Mouse (Mus musculus): ENCODE data around the gene 1700011L22Rik. TPM values are rescaled to one million over a fixed set of nuclear protein-coding genes. Genes with fewer than 3 reads are reported as not detected.

Gene 1700011L22Rik
- not detected in 2 replicates for polyA plus RNA-seq (2012)

GRCm38 (mm10) chr8:79248470-79248869, at the start of gene 1700011L22Rik:
1700011L22Rik (minus strand) TSS chr8:79248570.

GRCm38 (mm10) chr8:79294610-79295275, 46.4 kb upstream of the 1700011L22Rik start, which contains the start of gene Mmaa:
Mmaa (minus strand) TSS chr8:79294937.

Other genes with a start within 250 kb of the 1700011L22Rik start
- gene Zfp827, start 220.1 kb downstream of the 1700011L22Rik start, polyA plus RNA-seq (2012): 0.55 and 0.69 TPM in 2 replicates
- 0.54 and 0.64 TPM in 2 replicates for gene Mmaa, start 46.4 kb upstream of the 1700011L22Rik start, polyA plus RNA-seq (2012)
- gene Smad1, start 150.9 kb upstream of the 1700011L22Rik start, polyA plus RNA-seq (2012): 28.9 and 30.0 TPM in 2 replicates